Mouse (Mus musculus): Measurements from ENCODE around the gene Lypd6b.

DNA sequence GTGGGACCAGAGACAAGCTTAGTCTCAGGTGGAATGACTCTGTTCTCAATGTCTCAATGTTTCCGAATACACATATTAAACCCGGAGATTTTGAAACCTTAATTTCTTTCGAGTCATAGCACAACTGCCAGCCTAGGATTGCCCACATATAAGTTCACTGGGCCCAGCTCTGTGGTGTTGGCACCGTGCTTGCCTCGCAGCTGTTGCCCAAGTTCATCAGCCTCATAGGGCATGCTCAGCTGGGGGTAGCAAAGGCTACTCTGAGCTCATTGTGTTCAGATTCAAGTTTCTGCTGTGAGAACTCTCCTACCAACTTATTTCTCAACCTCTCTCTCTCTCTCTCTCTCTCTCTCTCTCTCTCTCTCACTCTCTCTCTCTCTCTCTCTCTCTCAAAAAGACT, 53.6 kb downstream of the Lypd6b start:
- TF ChIP-seq POLR2A (IDR thresholded peaks at IDR 0.05; ENCODE audit: insufficient read depth, low read length) (no peak), EP300 (IDR thresholded peaks at IDR 0.05; ENCODE audit: insufficient read depth, low read depth, low read length) (no peak)

Data from ES-Bruce4 (cell line).